Mouse (Mus musculus) CH12.LX (cell line): ENCODE data around the gene Map3k9. TPM values are rescaled to one million over a fixed set of nuclear protein-coding genes. Genes with fewer than 3 reads are reported as not detected.

Source experiments
- DNase-seq: peaks from one replicate; pipeline ENCODE4 v3.0.0-alpha.2; 2013; ENCODE audit errors: extremely low read depth
- H3K27ac ChIP-seq: 2 replicates; pipeline ENCODE4 v1.5.1; 2012; ENCODE audit warnings: low read depth, mild to moderate bottlenecking, control low read depth, moderate library complexity; ENCODE audit not compliant: insufficient read depth
- H3K27me3 ChIP-seq: replicated peaks from 2 replicates; pipeline ENCODE3; 2012; ENCODE audit warnings: inconsistent platforms
- H3K36me3 ChIP-seq, 2 experiments: replicated peaks in 1 of 2; 2 replicates each; pipeline versions ENCODE3 to v1.6.1; 2012; ENCODE audit warnings: inconsistent platforms in 1 of 2, low read length in 1 of 2, mild to moderate bottlenecking in 1 of 2, mixed read lengths in 1 of 2, moderate library complexity in 1 of 2; ENCODE audit not compliant: control insufficient read depth in 1 of 2, insufficient read depth in 1 of 2
- H3K4me1 ChIP-seq, 2 experiments: 2 replicates each; pipeline ENCODE4 v1.6.1; 2012; ENCODE audit warnings: inconsistent platforms in 1 of 2, moderate library complexity in 1 of 2; ENCODE audit not compliant: insufficient read depth in 2 of 2, control insufficient read depth in 1 of 2
- H3K4me2 ChIP-seq: 2 replicates; pipeline ENCODE4 v1.6.1; 2012; ENCODE audit warnings: low read depth, mild to moderate bottlenecking, control low read depth; ENCODE audit not compliant: poor library complexity, insufficient read depth, severe bottlenecking
- H3K4me3 ChIP-seq, 3 experiments: fragments of 150-350 bp in 1 of 3; sonication (generic) in 1 of 3; replicated peaks in 1 of 3; 2 replicates each; pipeline versions ENCODE3 to v1.5.1; 2011 to 2012; ENCODE audit warnings: low read depth in 2 of 3, low read length in 2 of 3, mild to moderate bottlenecking in 2 of 3, moderate library complexity in 2 of 3, control low read depth in 1 of 3, improper control_type of control experiment in 1 of 3, inconsistent platforms in 1 of 3, mixed read lengths in 1 of 3; ENCODE audit not compliant: poor library complexity in 1 of 3
- H3K79me2 ChIP-seq: replicated peaks from 2 replicates; pipeline ENCODE4 v1.6.1; 2012; ENCODE audit warnings: mild to moderate bottlenecking, moderate library complexity; ENCODE audit not compliant: control insufficient read depth, poor library complexity, insufficient read depth, severe bottlenecking; ENCODE audit errors: extremely low read depth
- H3K9ac ChIP-seq: 2 replicates; pipeline ENCODE4 v1.6.1; 2012; ENCODE audit warnings: low read depth, mild to moderate bottlenecking, control low read depth, moderate library complexity; ENCODE audit not compliant: insufficient read depth
- H3K9me3 ChIP-seq: replicated peaks from 2 replicates; pipeline ENCODE3; 2012; ENCODE audit warnings: low read length, inconsistent platforms, mixed read lengths
- BHLHE40 ChIP-seq: IDR thresholded peaks from 2 replicates; pipeline ENCODE4 v1.6.1; 2011; ENCODE audit warnings: mild to moderate bottlenecking, low read depth, low read length, improper control_type of control experiment
- CHD1 ChIP-seq: IDR thresholded peaks from 2 replicates; pipeline ENCODE4 v1.6.1; 2012; ENCODE audit warnings: low read depth, low read length, improper control_type of control experiment, inconsistent platforms
- CHD2 ChIP-seq: IDR thresholded peaks from 2 replicates; pipeline ENCODE4 v1.6.1; 2011; ENCODE audit warnings: low read length, improper control_type of control experiment
- EP300 ChIP-seq: IDR thresholded peaks from 2 replicates; pipeline ENCODE4 v1.6.1; 2011; ENCODE audit warnings: low read length, improper control_type of control experiment
- ETS1 ChIP-seq: conservative IDR thresholded peaks from 2 replicates; pipeline ENCODE4 v1.6.1; 2012; ENCODE audit warnings: low read depth, mild to moderate bottlenecking, inconsistent platforms, low read length, improper control_type of control experiment, moderate library complexity
- HCFC1 ChIP-seq: IDR thresholded peaks from 2 replicates; pipeline ENCODE4 v1.6.1; 2012; ENCODE audit warnings: low read depth, mild to moderate bottlenecking, inconsistent platforms, low read length, improper control_type of control experiment
- IRF4 ChIP-seq: IDR thresholded peaks from 2 replicates; pipeline ENCODE4 v1.6.1; 2014; ENCODE audit warnings: low read depth, mild to moderate bottlenecking, inconsistent platforms, low read length, improper control_type of control experiment
- JUND ChIP-seq: conservative IDR thresholded peaks from 2 replicates; pipeline ENCODE4 v1.6.1; 2011; ENCODE audit warnings: low read depth, low read length, improper control_type of control experiment
- KAT2A ChIP-seq: IDR thresholded peaks from 2 replicates; pipeline ENCODE4 v1.6.1; 2012; ENCODE audit warnings: low read length, improper control_type of control experiment, inconsistent platforms; ENCODE audit not compliant: insufficient replicate concordance
- MAFK ChIP-seq: IDR thresholded peaks from 2 replicates; pipeline ENCODE4 v1.6.1; 2011; ENCODE audit warnings: low read length, improper control_type of control experiment; ENCODE audit not compliant: insufficient replicate concordance
- MAX ChIP-seq: IDR thresholded peaks from 2 replicates; pipeline ENCODE4 v1.6.1; 2011; ENCODE audit warnings: low read length, improper control_type of control experiment
- MAZ ChIP-seq: IDR thresholded peaks from 2 replicates; pipeline ENCODE4 v1.6.1; 2012; ENCODE audit warnings: low read depth, mild to moderate bottlenecking, inconsistent platforms, low read length, improper control_type of control experiment, moderate library complexity
- MYC ChIP-seq: IDR thresholded peaks from 2 replicates; pipeline ENCODE4 v1.6.1; 2011; ENCODE audit warnings: low read depth, mild to moderate bottlenecking, improper control_type of control experiment, low read length
- PAX5 ChIP-seq: IDR thresholded peaks from 2 replicates; pipeline ENCODE4 v1.6.1; 2012; ENCODE audit warnings: low read length, inconsistent platforms, mixed read lengths
- POLR2A ChIP-seq: IDR thresholded peaks from 2 replicates; pipeline ENCODE4 v1.6.1; 2011; ENCODE audit warnings: low read depth, mild to moderate bottlenecking, improper control_type of control experiment, low read length
- RAD21 ChIP-seq: IDR thresholded peaks from 2 replicates; pipeline ENCODE4 v1.6.1; 2011; ENCODE audit warnings: low read depth, mild to moderate bottlenecking, low read length, improper control_type of control experiment, moderate library complexity
- RCOR1 ChIP-seq: conservative IDR thresholded peaks from 2 replicates; pipeline ENCODE4 v1.6.1; 2012; ENCODE audit warnings: low read depth, mild to moderate bottlenecking, inconsistent platforms, low read length, improper control_type of control experiment
- SMC3 ChIP-seq: IDR thresholded peaks from 2 replicates; pipeline ENCODE4 v1.6.1; 2011; ENCODE audit warnings: low read depth, low read length, improper control_type of control experiment
- TCF12 ChIP-seq: IDR thresholded peaks from 2 replicates; pipeline ENCODE4 v1.6.1; 2014; ENCODE audit warnings: low read depth, mild to moderate bottlenecking, inconsistent platforms, low read length, improper control_type of control experiment
- UBTF ChIP-seq: IDR thresholded peaks from 2 replicates; pipeline ENCODE4 v1.6.1; 2012; ENCODE audit warnings: low read depth, mild to moderate bottlenecking, inconsistent platforms, low read length, improper control_type of control experiment, moderate library complexity
- USF1 ChIP-seq: IDR thresholded peaks from 2 replicates; pipeline ENCODE4 v1.6.1; 2014; ENCODE audit warnings: low read depth, mild to moderate bottlenecking, inconsistent platforms, low read length, improper control_type of control experiment
- ZC3H11A ChIP-seq: IDR thresholded peaks from 2 replicates; pipeline ENCODE4 v1.6.1; 2012; ENCODE audit warnings: low read depth, mild to moderate bottlenecking, inconsistent platforms, low read length, improper control_type of control experiment
- ZKSCAN1 ChIP-seq: IDR thresholded peaks from 2 replicates; pipeline ENCODE4 v1.6.1; 2012; ENCODE audit warnings: low read depth, inconsistent platforms, low read length, improper control_type of control experiment, borderline replicate concordance
- ZMIZ1 ChIP-seq: IDR thresholded peaks from 2 replicates; pipeline ENCODE4 v1.6.1; 2012; ENCODE audit warnings: low read depth, mild to moderate bottlenecking, inconsistent platforms, low read length, improper control_type of control experiment
- ZNF384 ChIP-seq: IDR thresholded peaks from 2 replicates; pipeline ENCODE4 v1.6.1; 2012; ENCODE audit warnings: low read depth, low read length, improper control_type of control experiment, inconsistent platforms
- dilution Hi-C: fragments of 300-500 bp; cut with MboI; formaldehyde crosslinking; loops from 2 replicates; pipeline ENCODE4 v1.14.3; 2020; ENCODE audit warnings: low sequenced_read_pairs; ENCODE audit not compliant: extremely low pct_unique_long_range_greater_than_20kb, extremely low pct_ligation_motif_present
- in situ Hi-C: fragments of 300-500 bp; cut with MboI; formaldehyde crosslinking; loops from 3 replicates; pipeline ENCODE4 v1.14.3; 2019; ENCODE audit warnings: low sequenced_read_pairs, low pct_ligation_motif_present, low pct_unique_long_range_greater_than_20kb, mixed read lengths
- polyA plus RNA-seq: library from polyadenylated mRNA; unstranded; fragments of >175 nt; gene quantifications from 2 replicates; pipeline ENCODE4 v1.2.1, GENCODE M21; 2012; ENCODE audit warnings: low read depth; ENCODE audit not compliant: insufficient read length
- total RNA-seq, 2 experiments: library from RNA; depleted of rRNA; stranded (reverse); fragments of 300-350 nt in 1 of 2; fragments of >200 nt in 1 of 2; gene quantifications; 2 replicates each; pipeline ENCODE4 v1.2.3; 2012 to 2014

Gene Map3k9
- total and polyA plus RNA-seq, 3 experiments, result 0.13 to 0.38 TPM; not detected in 1

DNA sequence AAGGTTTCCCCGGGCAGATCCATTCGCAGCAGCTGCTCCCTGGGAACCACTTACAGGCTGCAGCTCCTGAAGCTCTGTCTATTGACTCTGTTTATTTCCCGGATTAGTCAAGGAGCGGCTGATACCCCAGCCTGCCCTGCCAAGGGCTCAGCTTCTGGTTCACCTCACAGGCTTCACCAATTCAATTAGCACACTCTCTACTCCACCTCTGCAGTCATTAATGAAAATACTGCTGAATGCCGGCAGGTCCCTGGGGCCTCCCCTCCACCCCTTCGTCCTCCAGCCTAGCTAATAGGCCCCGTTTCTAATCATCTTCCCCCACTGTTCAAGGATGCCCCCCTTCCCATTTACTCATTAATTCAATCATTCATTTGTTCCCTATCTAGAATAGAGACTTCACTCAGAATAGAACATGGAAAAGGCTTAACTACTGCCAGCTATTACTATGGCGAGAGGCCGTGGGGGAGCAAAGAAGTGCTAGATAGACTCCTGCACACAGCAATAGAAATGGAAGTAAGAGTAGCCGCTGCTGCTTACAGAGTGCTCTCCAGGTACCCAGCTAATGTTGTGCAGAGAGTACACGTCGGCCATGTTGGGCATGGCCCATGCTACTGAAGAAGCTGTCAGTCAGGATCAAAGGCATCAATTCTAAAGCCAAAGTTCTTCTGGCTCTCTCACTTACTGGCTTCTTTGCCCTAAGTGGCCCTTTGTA, 94.4 kb downstream of the Map3k9 start:
- Histone ChIP-seq H3K4me3 (no peak overlapping the region), H3K9ac (no peak overlapping the region), H3K27ac (no peak overlapping the region), H3K9me3 (no peaks in the 10 kb centered on the region), H3K27me3 (no peaks in the 10 kb centered on the region), H3K79me2 (no peaks in the 10 kb centered on the region), H3K4me2 (no peak overlapping the region), H3K4me1 (peaks cover 4 to 56% of the 10 kb centered on the region in 2 experiments; a peak in 3 of 4 replicates), H3K36me3 (no peaks in the 10 kb centered on the region)
- no peak for TF ChIP-seq USF1
- TF ChIP-seq UBTF, result no peak
- no peak for TF ChIP-seq EP300
- no peak for TF ChIP-seq MAX
- TF ChIP-seq BHLHE40, result no peak
- TF ChIP-seq PAX5, result no peak
- TF ChIP-seq JUND, result no peak
- no peak for TF ChIP-seq MAZ
- no peak for TF ChIP-seq ZKSCAN1
- no peak for TF ChIP-seq RAD21
- no peak for TF ChIP-seq TCF12
- TF ChIP-seq HCFC1, result no peak
- TF ChIP-seq ZNF384, result no peak
- TF ChIP-seq SMC3, result no peak
- TF ChIP-seq CHD1, result no peak
- no peak for TF ChIP-seq ZC3H11A
- no peak for DNase-seq
- in situ Hi-C loops (no loop called here), dilution Hi-C loops (no loop called here)

DNA sequence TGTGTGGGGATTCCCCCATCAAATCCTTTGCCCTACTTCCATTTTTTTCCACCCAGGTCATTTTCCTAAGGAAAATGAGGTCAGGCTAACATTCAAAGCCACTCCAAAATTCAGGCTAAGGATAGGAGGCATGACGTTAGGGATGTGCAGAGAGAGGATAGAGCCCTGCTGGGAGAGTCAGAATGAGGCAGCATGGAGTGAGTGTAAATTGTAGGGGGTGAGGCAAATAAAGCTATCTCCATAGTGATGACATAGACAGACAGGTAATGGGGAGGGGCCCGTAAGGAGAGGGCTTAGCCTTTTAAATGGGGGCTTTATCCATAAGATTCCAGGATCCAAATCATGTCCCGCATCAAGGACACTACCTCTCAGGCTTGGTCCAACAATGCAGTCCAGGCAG, 95.0 kb downstream of the Map3k9 start:
- dilution Hi-C loops, result no loop called here

More for the DNA sequence above, 95.0 kb downstream of the Map3k9 start:
- no peak overlapping the region for H3K27ac ChIP-seq
- H3K4me3 ChIP-seq, result no peak overlapping the region
- no peaks in the 10 kb centered on the region for H3K9me3 ChIP-seq
- in situ Hi-C loops, result no loop called here
- H3K4me2 ChIP-seq, result no peak overlapping the region
- H3K4me1 ChIP-seq, result peaks cover 4 to 58% of the 10 kb centered on the region in 2 experiments; a peak in 3 of 4 replicates
- H3K9ac ChIP-seq, result no peak overlapping the region
- no peaks in the 10 kb centered on the region for H3K79me2 ChIP-seq
- no peak for DNase-seq
- H3K27me3 ChIP-seq, result no peaks in the 10 kb centered on the region
- no peak for TF ChIP-seq MYC
- no peak for TF ChIP-seq ETS1
- TF ChIP-seq IRF4, result no peak
- no peak for TF ChIP-seq CHD1
- TF ChIP-seq ZMIZ1, result no peak
- no peak for TF ChIP-seq POLR2A
- TF ChIP-seq KAT2A, result no peak
- TF ChIP-seq PAX5, result no peak
- TF ChIP-seq CHD2, result no peak
- no peak for TF ChIP-seq RCOR1
- TF ChIP-seq MAFK, result no peak
- no peak for TF ChIP-seq BHLHE40
- TF ChIP-seq MAZ, result no peak
- TF ChIP-seq ZKSCAN1, result no peak
- no peak for TF ChIP-seq ZC3H11A
- H3K36me3 ChIP-seq, result no peaks in the 10 kb centered on the region
